Mouse (Mus musculus): ENCODE measurements at regions not wholly inside any gene's neighbourhood (a gene's known extent, or its start where the extent isn't known, plus 50 kb on each side); places are given as distances from the start of the nearest gene placed in this dataset.

DNA sequence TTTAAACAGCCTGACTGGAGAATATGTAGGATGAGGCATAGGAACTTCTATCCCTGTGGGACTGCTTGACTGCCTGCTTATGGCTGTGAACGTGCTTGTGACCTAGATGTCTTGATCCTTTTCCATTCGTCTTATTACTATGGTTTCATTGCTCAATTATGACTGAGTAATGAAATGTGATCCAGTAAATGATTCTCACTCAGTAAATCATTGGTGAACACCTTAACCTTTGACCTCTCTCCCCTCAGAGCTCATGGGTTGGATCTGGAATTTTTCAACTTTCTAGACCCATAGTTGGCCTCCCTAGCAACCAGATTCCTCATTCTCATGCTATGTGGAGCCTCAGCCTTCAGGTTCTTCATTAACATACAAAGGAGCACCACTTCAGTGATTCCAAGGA lies 634.6 kb upstream of the Fam160b2 start:
- intact Hi-C loops (cut with DNase I), result no loop called here
- no peak for DNase-seq

DNA sequence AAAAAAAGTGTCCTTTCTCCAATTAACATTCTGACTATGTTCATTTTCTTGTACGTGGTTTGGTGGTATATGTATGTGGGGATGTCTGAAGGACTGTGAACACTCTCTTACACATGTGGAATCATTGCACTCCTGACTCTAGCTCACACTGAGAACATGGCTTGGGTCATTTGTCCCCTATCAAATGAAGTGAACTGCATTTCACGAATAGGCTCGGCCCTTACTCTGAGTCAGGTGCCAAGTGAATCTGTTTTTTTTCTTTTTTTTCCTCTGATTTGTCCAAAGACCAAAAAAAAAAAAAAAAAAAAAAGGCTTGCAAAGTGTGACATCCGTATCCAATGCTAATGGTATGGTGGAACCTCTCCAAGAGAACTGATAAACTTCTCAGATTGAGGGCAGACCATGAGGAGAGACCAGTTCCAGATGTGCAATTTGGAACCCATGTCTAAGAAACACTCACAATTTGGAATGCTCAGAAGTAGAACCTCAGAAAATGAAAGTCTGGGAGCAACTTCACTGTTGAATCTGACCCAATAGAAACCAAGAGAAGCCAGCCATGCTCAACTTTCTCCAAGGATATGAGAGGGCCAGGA lies 631.7 kb upstream of the Fam160b2 start:
- peak in 1 of 2 experiments; percentile 8 for DNase-seq

DNA sequence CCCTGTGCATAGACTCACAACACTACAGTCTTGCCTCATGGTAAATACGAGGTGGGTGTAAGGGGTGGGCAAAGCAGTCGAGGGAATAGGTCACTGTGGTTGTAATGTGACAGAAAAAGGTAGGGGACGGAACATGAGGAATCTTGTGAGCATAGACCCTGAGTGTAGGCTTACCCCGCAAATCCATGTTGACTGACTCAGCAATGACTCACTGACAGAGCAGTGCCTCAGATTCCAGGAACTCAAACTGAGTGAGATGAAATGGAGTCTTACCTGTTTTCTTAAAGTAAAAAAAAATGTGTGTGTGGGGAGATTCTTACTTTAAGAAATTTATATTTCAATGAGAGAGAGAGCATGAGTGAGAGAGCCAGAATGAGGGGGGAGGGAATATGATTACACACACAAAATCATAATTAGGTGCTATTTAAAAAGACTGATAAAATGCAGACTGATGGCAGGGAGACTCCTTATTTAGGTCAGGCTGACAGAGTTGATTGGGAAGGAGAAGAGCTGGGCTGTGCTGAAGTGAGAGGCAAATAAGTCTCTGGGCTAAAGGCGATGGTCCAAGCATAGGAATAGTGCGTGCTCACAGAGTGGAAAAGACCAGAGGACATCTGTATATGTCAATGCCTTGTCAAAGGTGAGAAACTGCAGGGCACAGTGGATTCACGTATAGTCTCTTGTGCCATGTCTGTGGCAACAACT lies 631.0 kb upstream of the Fam160b2 start:
- intact Hi-C loops (cut with DNase I), result no loop called here
- DNase-seq, result no peak

More for the DNA sequence above, 631.7 kb upstream of the Fam160b2 start:
- intact Hi-C loops (cut with DNase I), result no loop called here

DNA sequence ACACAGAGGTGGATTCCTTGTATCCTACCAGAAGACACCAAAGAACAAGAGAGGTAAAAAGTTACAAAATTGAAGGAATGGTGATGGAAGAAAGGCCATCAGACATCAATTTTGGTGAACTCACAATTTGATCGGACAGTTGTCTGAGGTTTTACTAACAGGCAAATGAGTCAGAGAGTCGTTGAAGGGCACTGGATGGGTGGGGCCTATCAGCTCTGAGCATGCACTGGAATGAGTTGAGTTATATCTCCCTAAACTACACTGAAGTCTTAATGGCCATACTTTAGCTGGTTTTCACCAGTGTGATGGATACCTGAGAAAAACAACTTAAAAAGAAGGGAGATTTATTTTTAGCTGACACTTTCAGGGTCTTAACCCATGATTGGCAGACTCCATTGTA lies 630.3 kb upstream of the Fam160b2 start:
- DNase-seq, result no peak
- intact Hi-C loops (cut with DNase I), result no loop called here

DNA sequence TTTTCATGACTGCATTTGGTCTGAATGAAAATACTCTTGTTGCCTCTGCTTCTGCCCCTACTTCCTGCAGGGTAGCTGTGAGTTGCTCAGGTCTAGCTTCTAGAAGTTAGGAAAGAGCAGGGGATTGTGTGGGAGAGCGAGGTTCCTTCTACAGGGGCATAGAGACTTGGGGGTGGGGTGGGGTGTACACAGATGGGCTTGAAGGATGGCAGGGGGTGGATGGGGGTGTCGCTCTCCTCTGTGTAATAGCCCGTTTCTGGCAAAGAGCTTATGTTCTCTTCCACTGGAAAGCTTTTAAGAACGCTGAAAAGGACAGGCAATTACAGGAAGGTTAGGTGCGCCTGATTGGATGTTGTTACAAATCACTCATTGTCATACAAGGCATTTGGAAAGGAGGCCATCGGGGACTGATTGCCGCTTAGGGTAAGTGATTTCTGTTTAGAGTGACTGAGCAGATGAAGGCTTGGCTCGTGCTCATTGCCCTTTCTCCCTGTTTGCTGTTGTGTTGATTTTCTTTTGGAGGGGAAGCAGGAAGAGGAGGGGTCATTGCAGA lies 629.3 kb upstream of the Fam160b2 start:
- intact Hi-C loops (cut with DNase I), result no loop called here
- no peak for DNase-seq

DNA sequence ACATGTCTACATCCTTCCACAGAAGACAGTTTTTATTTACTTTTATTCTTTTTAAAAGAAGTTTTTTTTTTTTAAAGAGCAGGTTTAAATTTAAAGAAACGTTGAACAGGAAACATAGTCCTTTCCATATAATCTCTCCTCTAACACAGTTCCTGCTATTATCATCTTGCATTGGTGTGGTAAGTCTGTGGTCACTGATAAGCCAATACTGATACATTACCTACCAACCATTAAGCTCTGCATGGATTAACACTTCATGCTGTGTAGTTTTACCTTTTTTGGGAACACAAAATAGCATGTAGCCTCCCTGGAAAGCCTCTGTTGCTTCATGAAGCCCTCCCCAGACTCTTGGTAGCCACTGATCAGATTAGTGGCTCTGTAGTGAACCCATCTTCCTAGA lies 617.4 kb upstream of the Fam160b2 start:
- no peak for DNase-seq
- intact Hi-C loops (cut with DNase I), result no loop called here

DNA sequence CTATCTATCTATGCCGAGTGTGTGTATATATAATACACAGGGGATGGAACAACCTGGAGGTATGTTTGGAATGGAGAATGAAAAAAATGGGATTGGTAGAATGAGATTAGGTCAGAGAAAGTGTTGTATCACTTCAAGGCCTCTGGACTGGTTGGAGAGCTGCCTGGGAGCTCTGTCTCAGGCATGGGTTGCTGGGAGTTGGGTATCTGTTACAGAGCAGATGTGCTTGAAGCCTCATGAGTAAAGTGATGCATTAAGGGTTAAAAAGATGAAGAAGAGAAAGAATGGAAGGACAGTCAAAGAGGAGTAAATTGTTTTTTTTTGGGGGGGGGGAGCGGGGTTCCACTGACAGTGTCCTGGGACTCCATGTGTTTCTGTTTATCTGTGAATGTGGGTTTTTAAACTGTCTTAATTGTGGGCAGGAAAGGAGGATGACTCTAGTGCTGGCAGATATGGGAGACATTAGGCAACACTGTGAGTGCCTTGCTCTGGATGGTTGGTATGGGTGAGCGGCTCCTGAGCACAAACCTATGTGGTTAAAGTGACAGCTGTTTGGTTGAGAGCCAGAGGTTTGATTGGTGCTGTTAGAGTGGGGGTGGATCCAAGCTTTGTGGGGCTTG lies 611.8 kb upstream of the Fam160b2 start:
- intact Hi-C loops (cut with DNase I), result no loop called here
- no peak for DNase-seq

DNA sequence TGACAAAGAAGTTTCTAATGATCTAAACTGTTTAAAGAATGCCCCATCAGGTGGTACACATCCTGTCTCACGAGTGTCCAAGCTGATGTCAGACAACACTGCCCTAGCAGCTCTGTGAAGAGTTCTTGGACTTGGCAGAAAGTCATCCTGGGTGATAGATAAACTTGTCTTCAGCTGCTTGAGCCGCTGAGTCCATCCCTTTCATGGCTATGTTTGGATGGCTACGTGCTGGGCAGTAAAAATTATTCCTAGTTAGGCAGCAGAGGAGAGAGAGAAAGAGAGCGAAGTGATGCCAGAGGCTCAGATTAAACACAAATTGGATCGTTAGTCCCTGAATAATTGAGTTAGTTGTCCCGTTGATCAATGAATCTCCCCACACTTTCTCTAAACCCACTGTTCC lies 603.8 kb upstream of the Fam160b2 start:
- intact Hi-C loops (cut with DNase I), result no loop called here
- DNase-seq, result peak in 1 of 2 experiments; percentile 2

DNA sequence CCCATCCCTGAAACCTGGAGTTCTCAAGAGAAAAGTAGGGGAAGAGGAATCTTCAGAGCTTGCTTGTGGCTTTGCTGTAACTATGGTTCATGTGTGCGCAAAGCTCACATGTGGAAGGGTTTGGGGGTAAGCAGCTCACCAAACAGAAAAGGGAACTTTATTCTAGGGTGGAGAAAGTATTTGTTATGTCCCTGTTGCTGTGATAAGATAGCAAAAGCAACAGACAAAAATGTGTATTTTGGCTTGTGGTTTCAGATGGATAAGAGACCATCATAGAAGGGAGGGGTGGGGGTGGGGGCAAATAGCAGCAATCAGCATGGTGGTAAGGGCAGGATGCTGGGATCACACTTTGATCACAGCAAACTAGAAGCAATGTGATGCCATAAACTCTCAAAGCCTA lies 601.3 kb upstream of the Fam160b2 start:
- no peak for DNase-seq
- intact Hi-C loops (cut with DNase I), result no loop called here

DNA sequence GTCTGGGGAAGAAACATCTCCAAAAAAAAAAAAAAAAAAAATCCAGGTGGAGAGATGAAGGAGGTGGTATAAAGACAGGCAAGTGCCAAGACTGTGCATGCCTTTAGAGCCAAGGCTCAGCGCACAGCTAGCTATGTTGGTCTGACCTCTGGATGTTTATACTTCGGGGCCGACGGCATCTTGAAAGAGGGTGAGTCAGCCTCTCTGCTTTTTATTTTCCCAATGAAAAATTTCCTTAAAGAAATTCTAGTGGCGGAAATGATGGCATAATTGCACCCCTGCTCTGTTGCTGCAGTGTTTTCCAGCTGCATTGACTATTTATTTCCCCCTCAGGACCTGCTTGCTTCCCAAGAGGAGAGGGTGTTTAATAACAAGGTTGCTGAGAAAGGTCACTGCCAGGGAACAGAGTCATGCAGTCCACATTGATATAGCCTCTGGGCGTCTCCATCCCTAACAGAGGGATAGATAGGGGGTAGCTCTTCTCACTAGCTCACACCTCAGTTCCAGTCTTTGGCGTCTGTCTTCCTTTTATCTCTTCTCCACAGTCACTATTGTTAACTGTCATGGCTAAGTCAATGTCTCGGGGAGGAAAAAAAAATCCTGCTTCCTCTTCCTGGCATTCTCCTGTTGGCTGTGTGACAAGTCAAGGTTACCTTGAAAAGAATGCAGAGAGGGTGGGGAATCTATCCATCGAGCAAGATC lies 599.7 kb upstream of the Fam160b2 start:
- DNase-seq, result no peak
- intact Hi-C loops (cut with DNase I), result no loop called here

DNA sequence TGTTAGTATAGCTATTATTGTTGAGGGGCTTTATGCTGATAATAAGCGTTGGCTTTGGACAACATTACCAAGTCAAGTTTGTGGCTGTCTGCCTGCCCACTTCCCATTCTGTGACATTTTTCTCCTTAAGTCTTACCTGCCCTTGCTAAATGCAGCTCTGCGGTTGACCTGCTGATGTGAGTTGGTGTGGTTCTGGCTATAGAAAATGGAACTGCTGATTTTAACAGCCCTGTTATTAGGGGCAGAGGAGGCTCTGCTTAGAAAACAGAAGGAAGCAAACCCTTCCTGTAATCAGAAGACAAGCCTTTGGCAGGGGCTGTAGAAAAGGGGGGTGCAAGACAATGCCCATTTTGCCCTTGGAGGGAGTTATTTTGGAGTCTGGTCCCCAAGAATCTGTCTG lies 594.6 kb upstream of the Fam160b2 start:
- intact Hi-C loops (cut with DNase I), result no loop called here
- DNase-seq, result no peak

DNA sequence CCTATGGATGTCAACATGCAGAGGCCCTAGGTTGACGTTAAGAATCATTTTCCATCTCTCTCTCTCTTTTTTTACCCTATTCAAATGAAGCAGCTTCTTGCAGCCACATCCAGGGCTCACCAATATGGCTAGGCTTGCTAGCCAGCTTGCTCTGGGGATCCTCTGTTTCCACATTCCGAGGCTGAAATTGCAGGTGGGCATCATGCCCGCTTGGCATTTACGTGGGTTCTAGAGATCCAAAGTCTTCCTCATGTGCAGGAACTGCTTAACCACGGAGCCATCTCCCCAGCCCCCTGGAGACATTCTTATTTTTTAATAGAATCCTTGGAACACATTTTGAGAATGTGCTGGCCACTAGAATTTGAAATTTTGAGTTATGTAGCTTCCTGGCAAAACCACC lies 592.9 kb upstream of the Fam160b2 start:
- no peak for DNase-seq
- intact Hi-C loops (cut with DNase I), result no loop called here

DNA sequence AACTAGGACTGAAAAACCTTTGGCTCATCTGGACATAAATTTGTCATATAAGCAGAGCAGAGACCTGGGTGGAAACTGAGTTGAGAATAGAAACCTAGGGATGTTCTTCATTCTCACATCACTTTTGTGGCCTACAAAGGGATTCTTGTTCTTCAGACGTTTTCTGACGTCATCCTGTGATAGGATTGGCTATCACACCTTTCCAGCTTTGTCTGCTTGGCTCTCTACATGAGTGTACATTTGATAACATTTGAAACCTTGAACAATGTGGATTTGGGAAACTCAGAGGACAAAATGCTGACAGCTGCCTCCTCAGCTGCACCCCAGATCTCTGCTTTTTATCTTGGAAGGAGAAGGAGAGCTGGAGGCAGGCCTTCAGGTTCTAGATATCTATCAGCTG lies 589.7 kb upstream of the Fam160b2 start:
- no peak for DNase-seq
- intact Hi-C loops (cut with DNase I), result no loop called here

DNA sequence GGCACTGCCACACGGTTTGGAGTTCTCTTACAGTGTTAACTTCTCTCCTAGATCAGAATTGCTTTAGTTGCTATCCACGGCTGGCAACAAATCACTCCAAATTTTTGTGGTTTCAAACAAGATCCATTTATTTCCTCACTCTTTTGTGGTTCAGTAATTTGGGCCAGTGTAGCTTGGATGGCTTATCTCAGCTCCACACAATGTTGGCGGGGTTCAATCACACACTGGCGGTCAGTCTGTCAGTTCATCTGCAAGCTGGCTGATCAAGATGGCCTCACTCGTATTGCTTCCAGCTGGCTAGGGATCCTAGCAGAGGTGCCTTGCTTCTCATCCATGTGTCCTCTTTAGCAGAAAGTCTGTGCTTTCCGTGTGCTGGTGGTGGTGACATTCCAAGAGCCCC lies 577.7 kb upstream of the Fam160b2 start:
- no peak for DNase-seq
- intact Hi-C loops (cut with DNase I), result no loop called here

DNA sequence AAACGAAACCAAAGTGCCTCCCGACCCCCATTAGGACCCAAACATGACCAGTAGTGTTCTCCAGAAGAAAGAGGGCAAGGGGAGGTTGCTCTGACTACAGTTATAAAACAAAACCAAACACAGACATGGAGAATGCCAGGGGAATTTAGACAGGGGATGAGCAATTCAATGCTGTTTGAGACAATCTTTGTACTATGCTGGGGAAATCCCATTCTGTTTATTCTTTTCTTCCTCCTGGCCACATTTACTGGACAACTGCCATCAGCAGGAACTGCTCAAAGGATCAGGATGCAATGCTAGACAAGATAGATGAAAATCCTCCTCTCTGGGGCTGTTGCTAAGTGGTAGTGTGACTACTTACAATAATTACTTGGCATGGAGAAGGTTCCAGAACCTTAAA lies 574.5 kb upstream of the Fam160b2 start:
- no peak for DNase-seq
- intact Hi-C loops (cut with DNase I), result no loop called here

DNA sequence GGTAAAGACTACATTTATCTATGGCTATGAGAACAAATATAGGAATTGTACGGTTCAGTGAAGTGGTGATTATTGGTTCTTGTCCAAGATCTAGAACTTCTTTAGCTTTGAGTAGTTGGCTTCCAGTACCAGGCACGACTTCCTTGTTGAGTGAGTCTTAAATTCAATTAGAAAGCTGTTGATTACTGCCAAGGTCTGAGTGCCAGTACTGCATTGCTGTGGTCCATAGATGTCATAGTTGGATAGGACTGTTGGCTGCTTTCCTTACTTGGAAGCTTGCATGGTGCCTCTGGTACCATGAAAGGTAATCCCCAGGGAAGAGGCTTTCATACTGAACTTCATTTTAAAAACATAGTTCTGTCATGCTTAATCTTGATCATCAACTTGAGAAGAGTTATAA lies 559.9 kb upstream of the Fam160b2 start:
- intact Hi-C loops (cut with DNase I), result no loop called here
- DNase-seq, result no peak

DNA sequence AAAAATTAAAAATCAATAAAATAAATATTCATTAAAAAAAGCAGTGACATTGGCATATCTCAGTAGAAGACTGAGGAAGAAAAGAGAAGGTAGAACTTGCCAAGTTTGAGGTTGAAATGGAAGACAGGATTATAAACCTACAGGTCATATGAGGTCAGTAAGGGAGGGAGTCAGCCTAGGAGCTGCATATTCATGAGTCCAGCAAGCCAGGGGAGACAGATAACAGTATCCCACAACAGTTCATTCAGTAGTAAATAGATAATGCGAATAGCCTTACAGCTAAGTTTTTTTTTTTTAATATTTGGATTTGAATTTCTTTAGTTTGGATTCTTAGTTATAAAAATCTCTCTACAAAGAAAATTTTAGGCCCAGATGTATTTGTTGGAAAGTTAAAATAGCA lies 542.8 kb upstream of the Fam160b2 start:
- no peak for DNase-seq
- intact Hi-C loops (cut with DNase I), result no loop called here

DNA sequence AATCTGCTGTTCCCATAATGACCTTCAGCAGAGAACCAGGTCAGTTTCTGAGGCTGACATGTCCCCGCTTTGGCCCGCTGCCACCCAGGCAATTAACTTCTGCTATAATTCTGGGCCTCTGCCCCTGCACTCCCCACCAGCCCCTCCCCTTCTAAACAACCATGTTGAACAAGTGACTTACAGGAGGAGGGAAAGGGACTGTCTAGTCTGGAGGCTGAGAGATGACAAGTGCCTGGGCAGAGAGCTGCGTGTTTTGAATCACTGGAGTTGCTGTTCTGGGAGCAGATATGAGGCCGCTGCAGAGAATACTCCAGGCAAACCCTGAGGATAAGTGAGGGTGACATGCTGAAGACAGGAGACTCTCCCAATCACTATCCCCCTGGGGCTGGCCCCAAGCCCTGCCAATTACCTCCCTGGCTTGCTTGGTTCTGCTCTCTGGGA lies 530.2 kb upstream of the Fam160b2 start:
- intact Hi-C loops (cut with DNase I), result no loop called here
- DNase-seq, result peak; percentile 36 to 63

DNA sequence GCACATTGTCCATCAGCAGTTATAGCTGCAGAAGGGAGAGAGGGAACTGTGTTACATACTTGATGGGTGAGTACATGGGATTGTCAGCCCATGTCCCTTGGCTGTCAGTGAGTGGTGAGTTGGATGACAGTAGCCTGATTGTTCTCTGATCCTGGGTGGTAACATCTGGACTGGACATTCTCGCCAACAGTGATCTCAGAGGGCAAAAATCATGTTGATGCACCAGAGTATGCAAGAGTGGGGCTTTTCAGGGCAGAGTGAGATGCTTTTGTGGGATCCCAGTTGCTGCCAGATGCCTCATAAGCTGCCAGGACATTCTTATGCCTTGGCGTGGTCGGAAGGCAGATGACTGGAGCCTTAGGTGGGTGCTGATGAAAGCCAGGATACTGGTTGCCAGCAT lies 528.9 kb upstream of the Fam160b2 start:
- DNase-seq, result peak; percentile 34 to 71
- intact Hi-C loops (cut with DNase I), result no loop called here

DNA sequence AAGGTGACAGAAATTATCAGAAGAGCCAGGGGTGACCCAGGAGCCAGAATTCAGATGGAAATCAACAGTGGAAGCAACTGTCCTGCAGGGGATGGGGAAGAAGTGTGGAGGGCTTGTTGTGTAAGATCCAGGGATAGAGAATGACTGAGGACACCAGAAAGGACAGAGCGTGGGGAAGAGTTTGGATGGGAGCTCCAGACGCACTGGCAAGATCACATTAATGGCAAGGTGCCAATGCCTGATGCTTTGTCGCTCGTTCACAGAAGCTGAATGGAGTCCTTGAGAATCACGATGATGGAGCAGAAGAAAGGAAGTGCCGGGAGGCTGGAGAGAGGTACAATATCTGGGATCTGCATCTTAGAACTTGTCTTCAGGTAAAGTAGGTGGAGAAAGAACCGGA lies 519.0 kb upstream of the Fam160b2 start:
- intact Hi-C loops (cut with DNase I), result no loop called here
- no peak for DNase-seq

DNA sequence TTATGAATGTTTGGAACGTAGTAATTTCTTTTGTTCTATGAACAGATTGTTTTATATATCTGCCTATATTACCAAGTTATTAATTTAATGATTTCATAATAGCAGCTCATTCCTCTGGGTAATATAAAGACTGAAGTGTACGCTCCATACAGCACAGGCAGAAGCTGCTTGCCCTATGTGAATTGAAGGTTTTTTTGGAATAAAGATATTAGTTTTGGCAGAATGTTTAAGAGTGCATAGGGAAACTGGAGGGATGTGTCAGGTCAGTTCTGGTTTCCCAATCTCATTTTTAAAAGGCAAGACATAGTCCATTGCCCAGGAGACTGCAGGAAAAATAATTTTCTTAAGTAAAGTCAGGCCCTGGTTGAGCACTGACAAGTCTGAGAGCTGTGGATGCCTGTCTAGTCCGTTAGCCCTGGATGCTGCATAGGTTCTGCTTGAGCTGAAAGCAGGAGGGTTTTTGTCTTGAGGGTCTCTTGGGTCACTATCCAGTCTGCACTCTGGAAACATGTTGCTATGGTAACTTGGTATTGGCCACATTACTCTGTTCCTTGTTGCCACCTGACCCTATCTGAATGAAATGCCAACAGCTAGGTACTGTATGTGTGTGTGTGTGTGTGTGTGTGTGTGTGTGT lies 516.3 kb upstream of the Fam160b2 start:
- intact Hi-C loops (cut with DNase I), result no loop called here
- no peak for DNase-seq

All from heart, postnatal 14 days (tissue).